Mouse (Mus musculus) E14TG2a.4 (cell line): Measurements from ENCODE around the gene Mrps27.

Source experiments
- H3K27me3 ChIP-seq: 2 replicates; pipeline ENCODE4 v1.6.1; 2014; ENCODE audit warnings: low read length, control low read depth; ENCODE audit not compliant: insufficient read depth
- H3K36me3 ChIP-seq: 2 replicates; pipeline ENCODE4 v1.6.1; 2014; ENCODE audit warnings: low read length, control low read depth; ENCODE audit not compliant: insufficient read depth
- H3K4me1 ChIP-seq: replicated peaks from 2 replicates; pipeline ENCODE4 v1.6.1; 2014; ENCODE audit warnings: low read depth, low read length, control low read depth
- H3K4me3 ChIP-seq: replicated peaks from 2 replicates; pipeline ENCODE4 v1.5.1; 2014; ENCODE audit warnings: mild to moderate bottlenecking, low read length
- H3K9me3 ChIP-seq: 2 replicates; pipeline ENCODE4 v1.6.1; 2014; ENCODE audit warnings: low read length, control low read depth
- CTCF ChIP-seq: conservative IDR thresholded peaks from 2 replicates; pipeline ENCODE4 v1.5.1; 2014; ENCODE audit warnings: low read length
- NANOG ChIP-seq: IDR thresholded peaks from 2 replicates; pipeline ENCODE4 v1.6.1; 2014; ENCODE audit warnings: borderline replicate concordance, low read length, mixed read lengths
- POU5F1 ChIP-seq: IDR thresholded peaks from 2 replicates; pipeline ENCODE4 v1.6.1; 2014; ENCODE audit warnings: low read length, borderline replicate concordance

The Mrps27 gene

GRCm38 (mm10) chr13:99355861-99356260 is 11.3 kb downstream of the Mrps27 start:
- Histone ChIP-seq H3K4me3 (peak overlapping the region; percentile 45), H3K27me3 (no peaks in the 10 kb centered on the region), H3K9me3 (no peaks in the 10 kb centered on the region), H3K36me3 (peaks cover 54% of the 10 kb centered on the region), H3K4me1 (peaks cover 59% of the 10 kb centered on the region)
- no peak for TF ChIP-seq POU5F1
- no peak for TF ChIP-seq NANOG
- TF ChIP-seq CTCF: no peak

- H3K4me1 ChIP-seq: peaks cover 59% of the 10 kb centered on the region
- H3K4me3 ChIP-seq: peak overlapping the region; percentile 45
- H3K9me3 ChIP-seq: no peaks in the 10 kb centered on the region
- no peaks in the 10 kb centered on the region for H3K27me3 ChIP-seq
- TF ChIP-seq CTCF (no peak; the same call in 1 of the 2 replicates), NANOG (peak; percentile 89), POU5F1 (no peak)
- H3K36me3 ChIP-seq: peaks cover 54% of the 10 kb centered on the region
These were observed 12.1 kb downstream of the Mrps27 start for GRCm38 (mm10) chr13:99356428-99357265.

- peaks cover 55% of the 10 kb centered on the region for H3K4me1 ChIP-seq
- H3K36me3 ChIP-seq: peaks cover 65% of the 10 kb centered on the region
- H3K9me3 ChIP-seq: no peaks in the 10 kb centered on the region
- no peak overlapping the region for H3K4me3 ChIP-seq
- H3K27me3 ChIP-seq: no peaks in the 10 kb centered on the region
- TF ChIP-seq CTCF: no peak
These were observed 14.3 kb downstream of the Mrps27 start for GRCm38 (mm10) chr13:99358921-99359320.

- TF ChIP-seq CTCF (no peak), POU5F1 (no peak), NANOG (no peak)
- H3K4me3 ChIP-seq: no peak overlapping the region
- H3K27me3 ChIP-seq: no peaks in the 10 kb centered on the region
- peaks cover 36% of the 10 kb centered on the region for H3K4me1 ChIP-seq
- peaks cover 97% of the 10 kb centered on the region for H3K36me3 ChIP-seq
- no peaks in the 10 kb centered on the region for H3K9me3 ChIP-seq
These were observed 19.3 kb downstream of the Mrps27 start for GRCm38 (mm10) chr13:99363866-99364265.

- TF ChIP-seq NANOG (no peak), POU5F1 (no peak), CTCF (no peak)
- Histone ChIP-seq H3K4me1 (peaks cover 34% of the 10 kb centered on the region), H3K27me3 (no peaks in the 10 kb centered on the region)
These were observed 22.0 kb downstream of the Mrps27 start for GRCm38 (mm10) chr13:99366422-99367175.

GRCm38 (mm10) chr13:99367554-99368174 is 23.1 kb downstream of the Mrps27 start:
- Histone ChIP-seq H3K27me3 (no peaks in the 10 kb centered on the region), H3K4me3 (no peak overlapping the region), H3K36me3 (peaks cover 79% of the 10 kb centered on the region), H3K4me1 (peaks cover 34% of the 10 kb centered on the region), H3K9me3 (no peaks in the 10 kb centered on the region)
- no peak for TF ChIP-seq NANOG
- TF ChIP-seq POU5F1: no peak
- TF ChIP-seq CTCF: no peak

More at GRCm38 (mm10) chr13:99366422-99367175, 22.0 kb downstream of the Mrps27 start:
- no peaks in the 10 kb centered on the region for H3K9me3 ChIP-seq
- H3K4me3 ChIP-seq: no peak overlapping the region
- peaks cover 86% of the 10 kb centered on the region for H3K36me3 ChIP-seq

GRCm38 (mm10) chr13:99369103-99369502 is 24.5 kb downstream of the Mrps27 start:
- Histone ChIP-seq H3K4me3 (no peak overlapping the region), H3K36me3 (peaks cover 71% of the 10 kb centered on the region), H3K4me1 (peaks cover 31% of the 10 kb centered on the region), H3K9me3 (no peaks in the 10 kb centered on the region), H3K27me3 (no peaks in the 10 kb centered on the region)
- TF ChIP-seq CTCF (no peak), NANOG (no peak), POU5F1 (no peak)

GRCm38 (mm10) chr13:99371285-99371684 is 26.7 kb downstream of the Mrps27 start:
- Histone ChIP-seq H3K9me3 (no peaks in the 10 kb centered on the region), H3K36me3 (peaks cover 50% of the 10 kb centered on the region), H3K27me3 (no peaks in the 10 kb centered on the region), H3K4me1 (peaks cover 28% of the 10 kb centered on the region), H3K4me3 (no peak overlapping the region)
- TF ChIP-seq CTCF (no peak), POU5F1 (no peak), NANOG (no peak)
